Mouse (Mus musculus): ENCODE data around the gene Lcn11. TPM values are rescaled to one million over a fixed set of nuclear protein-coding genes. Genes with fewer than 3 reads are reported as not detected.

The Lcn11 gene
- polyA plus RNA-seq, 1 experiment, result not detected

- peak; percentile 9 for DNase-seq (ENCODE audit: low spot score)
These were observed 47.9 kb downstream of the Lcn11 start for GRCm38 (mm10) chr2:25824751-25825150.

DNA sequence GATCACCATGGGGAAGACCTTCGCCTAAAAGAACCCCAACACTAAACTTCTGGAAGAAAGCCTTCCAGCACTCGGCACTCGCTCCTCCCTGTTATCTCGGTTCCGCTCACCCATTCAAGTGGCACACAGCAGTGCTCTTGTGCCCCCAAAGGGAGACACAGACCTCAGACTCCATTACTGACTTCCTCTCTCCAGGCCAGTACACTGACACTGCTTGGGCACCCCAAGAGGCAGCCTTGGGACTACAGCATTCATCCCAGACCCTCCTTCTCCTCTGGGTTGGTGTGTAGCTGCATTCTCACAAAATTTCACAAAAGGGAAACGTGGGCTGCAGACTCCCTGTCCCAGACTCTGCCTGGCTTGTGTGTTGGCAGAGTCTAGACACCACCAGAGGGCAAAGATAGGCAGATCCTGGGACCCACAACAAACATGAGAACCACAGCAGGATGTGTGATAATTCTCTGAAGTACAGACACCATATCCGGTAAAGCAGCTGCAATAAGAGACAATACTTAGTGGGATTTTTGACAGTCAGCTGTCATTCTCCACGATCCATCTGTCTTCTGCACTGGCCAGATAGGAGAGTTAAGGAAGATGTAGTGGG is 51.6 kb downstream of the Lcn11 start:
- DNase-seq (ENCODE audit: low spot score), result no peak

Other genes starting within 250 kb of the Lcn11 start
- 15.5 and 15.7 TPM in 2 replicates for gene Traf2, start 230.1 kb upstream of the Lcn11 start, polyA plus RNA-seq (2012; rRNA removed)
- 222 and 224 TPM in 2 replicates for gene Edf1, start 219.2 kb upstream of the Lcn11 start, polyA plus RNA-seq (2012; rRNA removed)
- 1.3 and 1.4 TPM in 2 replicates for gene Mamdc4, start 202.2 kb upstream of the Lcn11 start, polyA plus RNA-seq (2012; rRNA removed)
- gene Phpt1, start 201.8 kb upstream of the Lcn11 start, polyA plus RNA-seq (2012; rRNA removed), result 64.2 and 75.6 TPM in 2 replicates
- 0.47 and 0.57 TPM in 2 replicates for gene Ajm1, start 195.3 kb upstream of the Lcn11 start, polyA plus RNA-seq (2012; rRNA removed)
- gene Rabl6, start 168.5 kb upstream of the Lcn11 start, polyA plus RNA-seq (2012; rRNA removed), result 66.5 and 73.8 TPM in 2 replicates
- gene Ccdc183, start 159.3 kb upstream of the Lcn11 start, polyA plus RNA-seq (2012; rRNA removed), result not detected in 2 replicates
- gene Tmem141, start 155.0 kb upstream of the Lcn11 start, polyA plus RNA-seq (2012; rRNA removed), result 55.4 and 59.7 TPM in 2 replicates
- gene Fcna, start 149.0 kb upstream of the Lcn11 start, polyA plus RNA-seq (2012; rRNA removed), result 22.9 and 30.6 TPM in 2 replicates
- gene Lcn8, start 123.9 kb upstream of the Lcn11 start, polyA plus RNA-seq (2012; rRNA removed), result 0.94 and 1.8 TPM in 2 replicates
- 0.32 TPM in 1 of 2 replicates, not detected in the other for gene Lcn5, start 119.1 kb upstream of the Lcn11 start, polyA plus RNA-seq (2012; rRNA removed)
- 0.36 and 0.63 TPM in 2 replicates for gene Lcn6, start 100.2 kb upstream of the Lcn11 start, polyA plus RNA-seq (2012; rRNA removed)
- gene Lcn10, start 94.3 kb upstream of the Lcn11 start, polyA plus RNA-seq (2012; rRNA removed), result 0.06 TPM in 1 of 2 replicates, not detected in the other
- gene Obp2a, start 77.0 kb upstream of the Lcn11 start, polyA plus RNA-seq (2012; rRNA removed), result not detected in 2 replicates
- 30.9 and 41.7 TPM in 2 replicates for gene Bmyc, start 70.3 kb upstream of the Lcn11 start, polyA plus RNA-seq (2012; rRNA removed)
- not detected in 2 replicates for gene Obp2b, start 40.0 kb upstream of the Lcn11 start, polyA plus RNA-seq (2012; rRNA removed)
- gene Lcn3, start 11.4 kb upstream of the Lcn11 start, polyA plus RNA-seq (2012; rRNA removed), result not detected in 2 replicates
- not detected in 2 replicates for gene Gm13539, start 5.2 kb downstream of the Lcn11 start, polyA plus RNA-seq (2012; rRNA removed)
- gene Glt6d1, start 38.8 kb downstream of the Lcn11 start, polyA plus RNA-seq (2012; rRNA removed), result not detected in 2 replicates
- gene Lcn9, start 46.1 kb downstream of the Lcn11 start, polyA plus RNA-seq (2012; rRNA removed), result not detected in 2 replicates
- gene Sohlh1, start 70.2 kb downstream of the Lcn11 start, polyA plus RNA-seq (2012; rRNA removed), result 0.04 TPM in 1 of 2 replicates, not detected in the other
- gene Kcnt1, start 86.7 kb downstream of the Lcn11 start, polyA plus RNA-seq (2012; rRNA removed), result 6.7 and 7.4 TPM in 2 replicates
- 7.4 and 12.4 TPM in 2 replicates for gene Camsap1, start 206.3 kb downstream of the Lcn11 start, polyA plus RNA-seq (2012; rRNA removed)
- gene Ubac1, start 244.7 kb downstream of the Lcn11 start, polyA plus RNA-seq (2012; rRNA removed), result 56.6 and 62.4 TPM in 2 replicates